13 mouse cellular contexts compared by ENCODE assay signal in the genomic region with DNA sequence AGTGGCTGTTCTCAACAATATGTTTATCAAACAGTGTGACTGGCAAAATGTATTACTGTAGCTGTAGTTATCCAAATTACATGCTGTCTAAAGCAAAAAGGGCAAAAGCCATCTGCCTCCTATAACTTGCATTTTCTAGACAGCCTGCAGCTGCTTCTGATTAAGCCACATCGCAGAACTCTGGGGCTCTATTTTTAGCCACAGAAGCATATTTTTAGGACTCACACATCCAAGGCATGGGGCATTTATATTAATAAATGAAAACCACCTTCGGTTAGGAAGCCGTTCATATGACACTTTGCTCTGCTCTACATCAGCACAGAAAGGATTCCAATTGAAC.
DNase-seq lines count a peak whose midpoint lies in the region; ATAC-seq and TF ChIP-seq lines count a peak whose summit lies in the region.
"Had no signal": no experiment of that assay in that cellular context is flagged by ENCODE, and none has a peak within 500 bp of the region (broad histone marks: within the 10 kb centered on the region; RNA-seq: fewer than 3 reads in every experiment).

No protein-coding gene starts in this region.

- TF ChIP-seq CTCF in brain, embryonic 14.5 days (IDR thresholded peaks at IDR 0.05; ENCODE audit: borderline replicate concordance, extremely low read depth, insufficient read depth, insufficient read length): no peak

- no peak for ATAC-seq in intestine, embryonic 14.5 days (replicated peaks; ENCODE audit: low FRiP score, low TSS enrichment, low read depth)
- ATAC-seq in intestine, embryonic 15.5 days: no peak
- peak; percentile 65; the same call in 1 of the 2 replicates for ATAC-seq in embryonic facial prominence, embryonic 11.5 days (replicated peaks; ENCODE audit: insufficient number of reproducible peaks, low FRiP score, low TSS enrichment, low read depth)
- ATAC-seq in limb, embryonic 15.5 days (ENCODE audit: insufficient number of reproducible peaks, low FRiP score, low TSS enrichment, low read depth): no peak

- H3K4me3 ChIP-seq in intestine, embryonic 14.5 days (ENCODE audit: low read depth, low read length): no peak overlapping the region
- no peak overlapping the region for H3K4me3 ChIP-seq in intestine, embryonic 15.5 days (replicated peaks)
- H3K4me3 ChIP-seq in embryonic facial prominence, embryonic 11.5 days (ENCODE audit: low read depth, low read length): no peak overlapping the region
- H3K4me3 ChIP-seq in limb, embryonic 15.5 days: no peak overlapping the region
- H3K4me3 ChIP-seq: lung, embryonic 15.5 days had no signal

- no peaks in the 10 kb centered on the region for H3K9me3 ChIP-seq in intestine, embryonic 14.5 days (ENCODE audit: control insufficient read depth, low read length)
- H3K9me3 ChIP-seq in intestine, embryonic 15.5 days: no peaks in the 10 kb centered on the region
- H3K9me3 ChIP-seq in embryonic facial prominence, embryonic 11.5 days (replicated peaks; ENCODE audit: control insufficient read depth, low read length): no peaks in the 10 kb centered on the region
- H3K9me3 ChIP-seq in limb, embryonic 15.5 days: no peaks in the 10 kb centered on the region
- H3K9me3 ChIP-seq: lung, embryonic 15.5 days had no signal

- DNase-seq in intestine, embryonic 14.5 days (ENCODE audit: low spot score): no peak
- peak; percentile 61 for DNase-seq in brain, embryonic 14.5 days (ENCODE audit: low read depth)
- peak; percentile 89 for DNase-seq in embryonic facial prominence, embryonic 11.5 days (ENCODE audit: low spot score)
- DNase-seq in right cerebral cortex, postnatal 14 days: no peak
- no peak for DNase-seq in thymus, postnatal 25 days
- DNase-seq: adrenal gland, adult 2 months; cerebellum, adult 8-10 months; kidney, adult 2 months; layer of hippocampus, postnatal 36 days had no signal

- H3K36me3 ChIP-seq in intestine, embryonic 14.5 days (ENCODE audit: control insufficient read depth, insufficient read depth, low read length): no peaks in the 10 kb centered on the region
- H3K36me3 ChIP-seq in intestine, embryonic 15.5 days: no peaks in the 10 kb centered on the region
- no peaks in the 10 kb centered on the region for H3K36me3 ChIP-seq in embryonic facial prominence, embryonic 11.5 days (replicated peaks; ENCODE audit: control insufficient read depth, insufficient read depth, low read depth, low read length)
- no peaks in the 10 kb centered on the region for H3K36me3 ChIP-seq in limb, embryonic 15.5 days
- H3K36me3 ChIP-seq: G1E; lung, embryonic 15.5 days had no signal

- H3K4me1 ChIP-seq in intestine, embryonic 14.5 days (replicated peaks; ENCODE audit: control insufficient read depth, insufficient read depth, low read length): peaks cover 8% of the 10 kb centered on the region
- 0 out of 2 replicates have a peak, but pooled peaks cover 4% of the 10 kb centered on the region for H3K4me1 ChIP-seq in intestine, embryonic 15.5 days (replicated peaks)
- H3K4me1 ChIP-seq in embryonic facial prominence, embryonic 11.5 days (ENCODE audit: control insufficient read depth, insufficient read depth, low read length): 0 out of 2 replicates have a peak, but pooled peaks cover 2% of the 10 kb centered on the region
- H3K4me1 ChIP-seq in limb, embryonic 15.5 days: peaks cover 10% of the 10 kb centered on the region; the same call in 1 of the 2 replicates

- no peak overlapping the region for H3K9ac ChIP-seq in intestine, embryonic 14.5 days (ENCODE audit: low read length)
- H3K9ac ChIP-seq in intestine, embryonic 15.5 days: no peak overlapping the region
- no peak overlapping the region; the same call in 1 of the 2 replicates for H3K9ac ChIP-seq in embryonic facial prominence, embryonic 11.5 days (replicated peaks; ENCODE audit: low read length)
- H3K9ac ChIP-seq in limb, embryonic 15.5 days: no peak overlapping the region
- H3K9ac ChIP-seq: lung, embryonic 15.5 days had no signal

- H3K27me3 ChIP-seq in intestine, embryonic 14.5 days (replicated peaks; ENCODE audit: control insufficient read depth, insufficient read depth, low read length): no peaks in the 10 kb centered on the region
- no peaks in the 10 kb centered on the region for H3K27me3 ChIP-seq in intestine, embryonic 15.5 days (replicated peaks)
- no peaks in the 10 kb centered on the region for H3K27me3 ChIP-seq in embryonic facial prominence, embryonic 11.5 days (ENCODE audit: control insufficient read depth, insufficient read depth, low read length)
- H3K27me3 ChIP-seq in limb, embryonic 15.5 days: no peaks in the 10 kb centered on the region
- H3K27me3 ChIP-seq: lung, embryonic 15.5 days had no signal

- no peak for TF ChIP-seq POLR2A in brain, embryonic 14.5 days (IDR thresholded peaks at IDR 0.05; ENCODE audit: borderline replicate concordance, extremely low read depth, insufficient read depth, insufficient read length, poor library complexity, severe bottlenecking)

- H3K27ac ChIP-seq in intestine, embryonic 14.5 days (ENCODE audit: low read depth): no peak overlapping the region
- no peak overlapping the region for H3K27ac ChIP-seq in intestine, embryonic 15.5 days
- H3K27ac ChIP-seq in embryonic facial prominence, embryonic 11.5 days (replicated peaks; ENCODE audit: low read depth, low read length): no peak overlapping the region
- H3K27ac ChIP-seq in limb, embryonic 15.5 days: 0 out of 2 replicates have a peak overlapping the region, but pooled peaks have one; percentile 57
- H3K27ac ChIP-seq: lung, embryonic 15.5 days had no signal

- 0 out of 2 replicates have a peak overlapping the region, but pooled peaks have one; percentile 3 for H3K4me2 ChIP-seq in intestine, embryonic 14.5 days (ENCODE audit: low read length)
- no peak overlapping the region for H3K4me2 ChIP-seq in intestine, embryonic 15.5 days (replicated peaks)
- H3K4me2 ChIP-seq in embryonic facial prominence, embryonic 11.5 days (ENCODE audit: low read depth, low read length): no peak overlapping the region
- no peak overlapping the region for H3K4me2 ChIP-seq in limb, embryonic 15.5 days
- H3K4me2 ChIP-seq: lung, embryonic 15.5 days had no signal

- WGBS in intestine, embryonic 14.5 days: 22% methylated on average over 3 of the region's 3 CpGs
- WGBS in intestine, embryonic 15.5 days: 40% methylated on average over 3 of the region's 3 CpGs
- WGBS in embryonic facial prominence, embryonic 11.5 days: 14% methylated on average over 3 of the region's 3 CpGs
- WGBS in limb, embryonic 15.5 days: 22% methylated on average over 3 of the region's 3 CpGs

Comparison
In these comparisons a context has a peak if more than half of its experiments do, and no peak if none do; other contexts are left out.
1. DNase-seq: peak in brain, embryonic 14.5 days (single experiment) and embryonic facial prominence, embryonic 11.5 days (single experiment); none in intestine, embryonic 14.5 days (single experiment), right cerebral cortex, postnatal 14 days (single experiment) and thymus, postnatal 25 days (single experiment).